Mouse (Mus musculus) CH12.LX (cell line): ENCODE measurements around the gene Fgf16. TPM values are rescaled to one million over a fixed set of nuclear protein-coding genes. Genes with fewer than 3 reads are reported as not detected.

Experiments
- DNase-seq: peaks from one replicate; pipeline ENCODE4 v3.0.0-alpha.2; 2013; ENCODE audit errors: extremely low read depth
- H3K27ac ChIP-seq: 2 replicates; pipeline ENCODE4 v1.5.1; 2012; ENCODE audit warnings: low read depth, mild to moderate bottlenecking, control low read depth, moderate library complexity; ENCODE audit not compliant: insufficient read depth
- H3K27me3 ChIP-seq: replicated peaks from 2 replicates; pipeline ENCODE3; 2012; ENCODE audit warnings: inconsistent platforms
- H3K36me3 ChIP-seq, 2 experiments: replicated peaks in 1 of 2; 2 replicates each; pipeline versions ENCODE3 to v1.6.1; 2012; ENCODE audit warnings: inconsistent platforms in 1 of 2, low read length in 1 of 2, mild to moderate bottlenecking in 1 of 2, mixed read lengths in 1 of 2, moderate library complexity in 1 of 2; ENCODE audit not compliant: control insufficient read depth in 1 of 2, insufficient read depth in 1 of 2
- H3K4me1 ChIP-seq, 2 experiments: 2 replicates each; pipeline ENCODE4 v1.6.1; 2012; ENCODE audit warnings: inconsistent platforms in 1 of 2, moderate library complexity in 1 of 2; ENCODE audit not compliant: insufficient read depth in 2 of 2, control insufficient read depth in 1 of 2
- H3K4me2 ChIP-seq: 2 replicates; pipeline ENCODE4 v1.6.1; 2012; ENCODE audit warnings: low read depth, mild to moderate bottlenecking, control low read depth; ENCODE audit not compliant: poor library complexity, insufficient read depth, severe bottlenecking
- H3K4me3 ChIP-seq, 3 experiments: fragments of 150-350 bp in 1 of 3; sonication (generic) in 1 of 3; replicated peaks in 1 of 3; 2 replicates each; pipeline versions ENCODE3 to v1.5.1; 2011 to 2012; ENCODE audit warnings: low read depth in 2 of 3, low read length in 2 of 3, mild to moderate bottlenecking in 2 of 3, moderate library complexity in 2 of 3, control low read depth in 1 of 3, improper control_type of control experiment in 1 of 3, inconsistent platforms in 1 of 3, mixed read lengths in 1 of 3; ENCODE audit not compliant: poor library complexity in 1 of 3
- H3K79me2 ChIP-seq: replicated peaks from 2 replicates; pipeline ENCODE4 v1.6.1; 2012; ENCODE audit warnings: mild to moderate bottlenecking, moderate library complexity; ENCODE audit not compliant: control insufficient read depth, poor library complexity, insufficient read depth, severe bottlenecking; ENCODE audit errors: extremely low read depth
- H3K9ac ChIP-seq: 2 replicates; pipeline ENCODE4 v1.6.1; 2012; ENCODE audit warnings: low read depth, mild to moderate bottlenecking, control low read depth, moderate library complexity; ENCODE audit not compliant: insufficient read depth
- H3K9me3 ChIP-seq: replicated peaks from 2 replicates; pipeline ENCODE3; 2012; ENCODE audit warnings: low read length, inconsistent platforms, mixed read lengths
- BHLHE40 ChIP-seq: IDR thresholded peaks from 2 replicates; pipeline ENCODE4 v1.6.1; 2011; ENCODE audit warnings: mild to moderate bottlenecking, low read depth, low read length, improper control_type of control experiment
- CHD1 ChIP-seq: IDR thresholded peaks from 2 replicates; pipeline ENCODE4 v1.6.1; 2012; ENCODE audit warnings: low read depth, low read length, improper control_type of control experiment, inconsistent platforms
- E2F4 ChIP-seq: IDR thresholded peaks from 2 replicates; pipeline ENCODE4 v1.6.1; 2011; ENCODE audit warnings: low read depth, low read length, improper control_type of control experiment; ENCODE audit not compliant: insufficient replicate concordance
- ELF1 ChIP-seq: IDR thresholded peaks from 2 replicates; pipeline ENCODE4 v1.6.1; 2014; ENCODE audit warnings: low read depth, mild to moderate bottlenecking, inconsistent platforms, low read length, improper control_type of control experiment
- EP300 ChIP-seq: IDR thresholded peaks from 2 replicates; pipeline ENCODE4 v1.6.1; 2011; ENCODE audit warnings: low read length, improper control_type of control experiment
- GABPA ChIP-seq: IDR thresholded peaks from 2 replicates; pipeline ENCODE4 v1.6.1; 2012; ENCODE audit warnings: low read depth, low read length, improper control_type of control experiment, inconsistent platforms; ENCODE audit not compliant: insufficient replicate concordance
- HCFC1 ChIP-seq: IDR thresholded peaks from 2 replicates; pipeline ENCODE4 v1.6.1; 2012; ENCODE audit warnings: low read depth, mild to moderate bottlenecking, inconsistent platforms, low read length, improper control_type of control experiment
- IRF4 ChIP-seq: IDR thresholded peaks from 2 replicates; pipeline ENCODE4 v1.6.1; 2014; ENCODE audit warnings: low read depth, mild to moderate bottlenecking, inconsistent platforms, low read length, improper control_type of control experiment
- JUN ChIP-seq: IDR thresholded peaks from 2 replicates; pipeline ENCODE4 v1.6.1; 2011; ENCODE audit warnings: low read depth, mild to moderate bottlenecking, low read length, improper control_type of control experiment, moderate library complexity; ENCODE audit not compliant: insufficient read depth
- KAT2A ChIP-seq: IDR thresholded peaks from 2 replicates; pipeline ENCODE4 v1.6.1; 2012; ENCODE audit warnings: low read length, improper control_type of control experiment, inconsistent platforms; ENCODE audit not compliant: insufficient replicate concordance
- MAFK ChIP-seq: IDR thresholded peaks from 2 replicates; pipeline ENCODE4 v1.6.1; 2011; ENCODE audit warnings: low read length, improper control_type of control experiment; ENCODE audit not compliant: insufficient replicate concordance
- MEF2A ChIP-seq: IDR thresholded peaks from 2 replicates; pipeline ENCODE4 v1.6.1; 2014; ENCODE audit warnings: low read depth, mild to moderate bottlenecking, inconsistent platforms, low read length, improper control_type of control experiment, borderline replicate concordance
- MXI1 ChIP-seq: IDR thresholded peaks from 2 replicates; pipeline ENCODE4 v1.6.1; 2011; ENCODE audit warnings: mild to moderate bottlenecking, low read depth, low read length, improper control_type of control experiment
- NRF1 ChIP-seq: IDR thresholded peaks from 2 replicates; pipeline ENCODE4 v1.6.1; 2014; ENCODE audit warnings: low read depth, mild to moderate bottlenecking, inconsistent platforms, low read length, improper control_type of control experiment, moderate library complexity
- PAX5 ChIP-seq: IDR thresholded peaks from 2 replicates; pipeline ENCODE4 v1.6.1; 2012; ENCODE audit warnings: low read length, inconsistent platforms, mixed read lengths
- RAD21 ChIP-seq: IDR thresholded peaks from 2 replicates; pipeline ENCODE4 v1.6.1; 2011; ENCODE audit warnings: low read depth, mild to moderate bottlenecking, low read length, improper control_type of control experiment, moderate library complexity
- RCOR1 ChIP-seq: conservative IDR thresholded peaks from 2 replicates; pipeline ENCODE4 v1.6.1; 2012; ENCODE audit warnings: low read depth, mild to moderate bottlenecking, inconsistent platforms, low read length, improper control_type of control experiment
- SIN3A ChIP-seq: IDR thresholded peaks from 2 replicates; pipeline ENCODE4 v1.6.1; 2012; ENCODE audit warnings: low read length, improper control_type of control experiment, inconsistent platforms
- SMC3 ChIP-seq: IDR thresholded peaks from 2 replicates; pipeline ENCODE4 v1.6.1; 2011; ENCODE audit warnings: low read depth, low read length, improper control_type of control experiment
- TBP ChIP-seq: conservative IDR thresholded peaks from 2 replicates; pipeline ENCODE4 v1.6.1; 2011; ENCODE audit warnings: low read depth, low read length, improper control_type of control experiment
- TCF12 ChIP-seq: IDR thresholded peaks from 2 replicates; pipeline ENCODE4 v1.6.1; 2014; ENCODE audit warnings: low read depth, mild to moderate bottlenecking, inconsistent platforms, low read length, improper control_type of control experiment
- USF2 ChIP-seq: conservative IDR thresholded peaks from 2 replicates; pipeline ENCODE4 v1.6.1; 2011; ENCODE audit warnings: low read depth, low read length, improper control_type of control experiment
- ZC3H11A ChIP-seq: IDR thresholded peaks from 2 replicates; pipeline ENCODE4 v1.6.1; 2012; ENCODE audit warnings: low read depth, mild to moderate bottlenecking, inconsistent platforms, low read length, improper control_type of control experiment
- ZKSCAN1 ChIP-seq: IDR thresholded peaks from 2 replicates; pipeline ENCODE4 v1.6.1; 2012; ENCODE audit warnings: low read depth, inconsistent platforms, low read length, improper control_type of control experiment, borderline replicate concordance
- ZMIZ1 ChIP-seq: IDR thresholded peaks from 2 replicates; pipeline ENCODE4 v1.6.1; 2012; ENCODE audit warnings: low read depth, mild to moderate bottlenecking, inconsistent platforms, low read length, improper control_type of control experiment
- dilution Hi-C: fragments of 300-500 bp; cut with MboI; formaldehyde crosslinking; loops from 2 replicates; pipeline ENCODE4 v1.14.3; 2020; ENCODE audit warnings: low sequenced_read_pairs; ENCODE audit not compliant: extremely low pct_unique_long_range_greater_than_20kb, extremely low pct_ligation_motif_present
- in situ Hi-C: fragments of 300-500 bp; cut with MboI; formaldehyde crosslinking; loops from 3 replicates; pipeline ENCODE4 v1.14.3; 2019; ENCODE audit warnings: low sequenced_read_pairs, low pct_ligation_motif_present, low pct_unique_long_range_greater_than_20kb, mixed read lengths
- polyA plus RNA-seq: library from polyadenylated mRNA; unstranded; fragments of >175 nt; gene quantifications from 2 replicates; pipeline ENCODE4 v1.2.1, GENCODE M21; 2012; ENCODE audit warnings: low read depth; ENCODE audit not compliant: insufficient read length
- total RNA-seq, 2 experiments: library from RNA; depleted of rRNA; stranded (reverse); fragments of 300-350 nt in 1 of 2; fragments of >200 nt in 1 of 2; gene quantifications; 2 replicates each; pipeline ENCODE4 v1.2.3; 2012 to 2014

The Fgf16 gene
- total and polyA plus RNA-seq, 3 experiments: not detected

DNA sequence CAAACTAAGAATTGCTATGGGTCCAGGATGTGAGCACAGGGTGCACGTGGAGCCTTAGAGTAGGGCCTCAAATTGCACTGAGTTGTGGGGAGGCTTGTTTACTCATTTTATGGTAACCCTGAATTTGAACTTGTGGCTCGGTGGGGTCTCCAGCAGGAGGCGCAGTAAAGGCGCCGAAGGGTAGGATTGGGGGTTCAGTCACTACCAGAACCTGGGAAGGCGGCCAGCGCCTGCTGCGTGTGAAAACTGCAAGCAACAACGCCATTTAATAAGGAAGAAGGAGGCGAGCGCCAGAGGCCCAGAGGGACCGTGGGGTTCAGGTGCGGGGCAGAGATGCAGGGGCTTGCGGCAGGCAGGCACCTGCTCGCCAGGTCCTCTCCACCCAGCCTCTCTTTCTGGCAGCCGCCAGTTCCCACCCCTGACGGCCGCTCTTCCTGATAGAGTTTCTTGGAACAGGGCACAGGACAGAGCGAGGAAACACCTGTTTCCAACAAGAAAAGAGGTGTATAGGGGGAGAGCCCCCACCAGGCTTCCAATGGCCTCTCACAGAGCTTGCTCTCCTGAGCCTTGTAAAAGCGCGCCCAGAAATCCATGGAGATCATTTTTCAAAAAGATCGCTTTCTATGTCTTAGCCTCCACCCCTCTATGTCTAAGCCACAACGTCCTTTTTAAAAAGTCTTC is 1.1 kb upstream of the Fgf16 start:
- H3K36me3 ChIP-seq: no peaks in the 10 kb centered on the region
- H3K9me3 ChIP-seq: peaks cover 3% of the 10 kb centered on the region
- dilution Hi-C loops: no loop called here
- H3K4me1 ChIP-seq: peaks cover 0 to 8% of the 10 kb centered on the region in 2 experiments; a peak in 1 of 4 replicates
- H3K4me3 ChIP-seq: no peak overlapping the region
- no peak for TF ChIP-seq MXI1
- no peak for TF ChIP-seq RAD21
- no peak for TF ChIP-seq MEF2A
- no peak for TF ChIP-seq HCFC1
- TF ChIP-seq USF2: no peak
- TF ChIP-seq ELF1: no peak
- no peak for TF ChIP-seq SIN3A
- no peak for TF ChIP-seq PAX5
- no peak for TF ChIP-seq ZC3H11A
- no peak for TF ChIP-seq ZMIZ1
- TF ChIP-seq BHLHE40: no peak
- no peak for TF ChIP-seq JUN
- TF ChIP-seq TCF12: no peak
- no peak for TF ChIP-seq NRF1
- TF ChIP-seq E2F4: no peak
- in situ Hi-C loops: no loop called here
- H3K79me2 ChIP-seq: no peaks in the 10 kb centered on the region
- no peaks in the 10 kb centered on the region for H3K27me3 ChIP-seq
- H3K4me2 ChIP-seq: no peak overlapping the region
- H3K27ac ChIP-seq: no peak overlapping the region
- no peak for DNase-seq
- H3K9ac ChIP-seq: no peak overlapping the region

DNA sequence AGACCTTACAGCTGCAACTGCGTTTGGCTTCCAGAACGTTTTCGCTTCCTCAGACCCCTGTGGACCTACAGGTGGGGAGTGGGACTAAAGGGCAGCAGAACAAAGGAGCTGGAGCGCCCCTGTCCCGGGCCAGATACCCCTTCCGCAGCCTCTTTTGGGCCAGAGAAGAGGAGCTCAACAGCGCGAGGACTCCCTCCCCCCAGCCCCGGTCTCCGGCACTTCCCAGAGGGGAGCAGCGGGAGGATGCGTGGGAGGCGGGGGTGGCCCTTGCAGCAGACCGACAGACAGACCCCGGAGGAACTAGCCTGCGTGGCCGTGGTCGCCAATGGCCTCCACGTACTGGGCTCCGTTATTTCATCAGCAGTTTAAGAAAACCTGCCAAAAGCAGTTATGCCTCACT is 467 bp upstream of the Fgf16 start:
- Histone ChIP-seq H3K79me2 (no peaks in the 10 kb centered on the region), H3K9ac (no peak overlapping the region), H3K36me3 (no peaks in the 10 kb centered on the region), H3K4me3 (no peak overlapping the region), H3K27ac (no peak overlapping the region), H3K4me1 (peaks cover 0 to 8% of the 10 kb centered on the region in 2 experiments; a peak in 1 of 4 replicates), H3K9me3 (peaks cover 3% of the 10 kb centered on the region), H3K27me3 (no peaks in the 10 kb centered on the region), H3K4me2 (no peak overlapping the region)
- DNase-seq: no peak
- in situ Hi-C loops: no loop called here
- dilution Hi-C loops: no loop called here
- no peak for TF ChIP-seq IRF4
- TF ChIP-seq BHLHE40: no peak
- no peak for TF ChIP-seq EP300
- TF ChIP-seq CHD1: no peak
- TF ChIP-seq SMC3: no peak
- TF ChIP-seq RCOR1: no peak
- no peak for TF ChIP-seq ZC3H11A
- no peak for TF ChIP-seq PAX5
- TF ChIP-seq USF2: no peak
- TF ChIP-seq MEF2A: no peak
- TF ChIP-seq JUN: no peak
- no peak for TF ChIP-seq HCFC1
- no peak for TF ChIP-seq GABPA
- TF ChIP-seq TBP: no peak
- TF ChIP-seq KAT2A: no peak
- TF ChIP-seq TCF12: no peak
- TF ChIP-seq SIN3A: no peak
- no peak for TF ChIP-seq ZKSCAN1
- TF ChIP-seq MAFK: no peak
- no peak for TF ChIP-seq NRF1
